ENCODE assay signal across 9 mouse cellular contexts in the genomic region with DNA sequence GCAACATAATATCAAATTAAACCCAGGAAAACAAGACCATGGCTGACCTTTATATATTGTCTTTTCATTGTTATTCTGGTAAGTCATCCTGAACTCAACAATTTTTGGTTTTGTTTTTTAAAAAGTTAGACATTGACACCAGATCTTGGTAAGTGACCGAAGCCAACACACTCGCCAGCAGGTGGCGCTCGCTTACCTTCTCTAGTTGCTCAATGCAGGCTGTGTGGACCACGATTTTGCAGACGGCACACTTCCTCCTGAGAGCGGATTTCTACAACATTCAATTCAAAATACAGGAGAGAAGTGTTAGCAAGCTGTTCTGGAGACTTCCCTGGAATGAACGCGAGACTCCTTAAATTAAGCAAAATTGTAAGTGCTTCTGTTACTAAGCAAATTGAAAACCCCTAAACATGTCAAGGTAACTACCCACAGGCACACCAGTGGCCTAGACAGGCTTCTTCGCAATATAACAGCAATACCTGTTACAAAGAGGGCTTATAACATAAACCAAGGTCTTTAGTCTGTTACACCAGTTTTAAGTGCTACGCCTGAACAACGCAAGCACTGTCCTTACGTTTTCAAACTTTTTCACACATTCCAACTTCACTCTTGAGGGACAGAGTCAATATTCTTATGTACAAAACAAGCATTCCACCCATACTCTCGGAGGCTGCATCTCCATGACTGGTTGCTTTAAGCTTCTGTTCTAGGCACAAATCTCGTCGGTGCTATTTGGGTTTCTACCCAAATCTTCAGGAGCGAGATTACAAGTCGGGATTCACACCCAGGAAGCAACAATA.
DNase-seq lines count a peak whose midpoint lies in the region; ATAC-seq and TF ChIP-seq lines count a peak whose summit lies in the region.
"Had no signal": no experiment of that assay in that cellular context is flagged by ENCODE, and none has a peak within 500 bp of the region (broad histone marks: within the 10 kb centered on the region; RNA-seq: fewer than 3 reads in every experiment).

No protein-coding gene starts in this region.

- no peak overlapping the region for H3K27ac ChIP-seq in forebrain, embryonic 14.5 days (ENCODE audit: low read depth, low read length)
- H3K27ac ChIP-seq in lung, embryonic 14.5 days (ENCODE audit: low read depth) = peak overlapping the region; percentile 71
- H3K27ac ChIP-seq: liver, embryonic 15.5 days had no signal

- peak; percentile 63 for DNase-seq in c-Kit-positive CD71-positive TER-119-negative erythroid progenitor cells, embryonic 14.5 days (ENCODE audit: low read depth)
- DNase-seq in forebrain, embryonic 14.5 days (ENCODE audit: low spot score) = peak; percentile 95
- DNase-seq in heart, postnatal 14 days = peak; percentile 85 to 92
- peak; percentile 58 for DNase-seq in large intestine, adult 2 months (ENCODE audit: low read depth, low spot score)
- DNase-seq in lung, embryonic 14.5 days = peak; percentile 99
- DNase-seq in ovary, postnatal 10 days (ENCODE audit: low spot score) = peak; percentile 57
- DNase-seq in thymus, postnatal 0 days (ENCODE audit: low spot score) = peak; percentile 78

- intact Hi-C loops in heart, postnatal 14 days (cut with DNase I) = loop anchor here (1.0 kb wide), 2 partner anchors 254 to 351 kb away; no protein-coding TSS in a partner anchor

- H3K36me3 ChIP-seq in E14TG2a.4 (ENCODE audit: insufficient read depth, low read length) = no peaks in the 10 kb centered on the region
- H3K36me3 ChIP-seq in forebrain, embryonic 14.5 days (ENCODE audit: control insufficient read depth, insufficient read depth, low read length) = no peaks in the 10 kb centered on the region
- H3K36me3 ChIP-seq in lung, embryonic 14.5 days (ENCODE audit: insufficient read depth) = no peaks in the 10 kb centered on the region
- H3K36me3 ChIP-seq: liver, embryonic 15.5 days had no signal

- H3K27me3 ChIP-seq in E14TG2a.4 (ENCODE audit: insufficient read depth, low read length) = 0 out of 2 replicates have a peak, but pooled peaks cover 4% of the 10 kb centered on the region
- no peaks in the 10 kb centered on the region for H3K27me3 ChIP-seq in forebrain, embryonic 14.5 days (replicated peaks; ENCODE audit: control insufficient read depth, insufficient read depth, low read length)
- no peaks in the 10 kb centered on the region for H3K27me3 ChIP-seq in lung, embryonic 14.5 days (ENCODE audit: insufficient read depth, low read length)
- H3K27me3 ChIP-seq: liver, embryonic 15.5 days had no signal

- 49% methylated on average over 18 of the region's 18 CpGs for WGBS in forebrain, embryonic 14.5 days
- 46% methylated on average over 18 of the region's 18 CpGs for WGBS in large intestine, adult 2 months
- WGBS in lung, embryonic 14.5 days = 34% methylated on average over 18 of the region's 18 CpGs

- peak; percentile 87 for ATAC-seq in forebrain, embryonic 14.5 days
- ATAC-seq in lung, embryonic 14.5 days (ENCODE audit: insufficient read depth) = peak; percentile 72

- no peaks in the 10 kb centered on the region for H3K9me3 ChIP-seq in E14TG2a.4 (ENCODE audit: low read length)
- H3K9me3 ChIP-seq in forebrain, embryonic 14.5 days (replicated peaks; ENCODE audit: control insufficient read depth, low read length) = no peaks in the 10 kb centered on the region
- no peaks in the 10 kb centered on the region for H3K9me3 ChIP-seq in lung, embryonic 14.5 days (ENCODE audit: low read depth, low read length)
- H3K9me3 ChIP-seq: liver, embryonic 15.5 days had no signal

- peaks cover 5% of the 10 kb centered on the region for H3K4me1 ChIP-seq in E14TG2a.4 (replicated peaks; ENCODE audit: low read depth, low read length)
- no peaks in the 10 kb centered on the region for H3K4me1 ChIP-seq in forebrain, embryonic 14.5 days (ENCODE audit: control insufficient read depth, insufficient read depth, low read length)
- 0 out of 2 replicates have a peak, but pooled peaks cover 4% of the 10 kb centered on the region for H3K4me1 ChIP-seq in lung, embryonic 14.5 days (ENCODE audit: insufficient read depth)
- H3K4me1 ChIP-seq: liver, embryonic 15.5 days had no signal

- peak; percentile 56 for TF ChIP-seq CTCF in E14TG2a.4 (conservative IDR thresholded peaks at IDR 0.05; ENCODE audit: low read length)
- TF ChIP-seq CTCF in lung, embryonic 14.5 days (IDR thresholded peaks at IDR 0.05; ENCODE audit: low read depth) = peak; percentile 95

- no peak overlapping the region for H3K9ac ChIP-seq in forebrain, embryonic 14.5 days (ENCODE audit: low read length)
- H3K9ac ChIP-seq in lung, embryonic 14.5 days = no peak overlapping the region
- H3K9ac ChIP-seq: liver, embryonic 15.5 days had no signal

- no peak overlapping the region for H3K4me3 ChIP-seq in E14TG2a.4 (replicated peaks; ENCODE audit: low read length)
- no peak overlapping the region for H3K4me3 ChIP-seq in forebrain, embryonic 14.5 days (ENCODE audit: low read depth, low read length)
- H3K4me3 ChIP-seq in lung, embryonic 14.5 days (ENCODE audit: low read depth, low read length) = peak overlapping the region; percentile 10; the same call in 1 of the 2 replicates
- H3K4me3 ChIP-seq: liver, embryonic 15.5 days had no signal

- no peak overlapping the region for H3K4me2 ChIP-seq in forebrain, embryonic 14.5 days (ENCODE audit: low read length)
- H3K4me2 ChIP-seq in lung, embryonic 14.5 days = peak overlapping the region; percentile 55
- H3K4me2 ChIP-seq: liver, embryonic 15.5 days had no signal
